Mouse (Mus musculus) spleen, postnatal 10 days (tissue): ENCODE measurements at regions not wholly inside any gene's neighbourhood (a gene's known extent, or its start where the extent isn't known, plus 50 kb on each side); places are given as distances from the start of the nearest gene placed in this dataset.

Experiments
- DNase-seq, 2 experiments: peaks; one replicate each; pipeline ENCODE4 v3.0.0; 2021 to 2022; ENCODE audit warnings: low spot score in 2 of 2

- DNase-seq: no peak
Measured at GRCm38 (mm10) chr9:41321521-41321920, 160.0 kb upstream of the Ubash3b start.

- DNase-seq: no peak
Measured at GRCm38 (mm10) chr9:41319066-41319465, 157.6 kb upstream of the Ubash3b start.

GRCm38 (mm10) chr9:41306229-41306628 lies 144.7 kb upstream of the Ubash3b start:
- no peak for DNase-seq

- DNase-seq: no peak
Measured at GRCm38 (mm10) chr9:41303494-41303828, 142.0 kb upstream of the Ubash3b start.

GRCm38 (mm10) chr9:41302809-41303493 lies 141.5 kb upstream of the Ubash3b start:
- no peak for DNase-seq

- DNase-seq: no peak
Measured at GRCm38 (mm10) chr9:41286145-41286468, 124.6 kb upstream of the Ubash3b start.

- DNase-seq: no peak
Measured at GRCm38 (mm10) chr9:41285266-41286144, 124.0 kb upstream of the Ubash3b start.

- no peak for DNase-seq
Measured at GRCm38 (mm10) chr9:41277726-41278125, 116.2 kb upstream of the Ubash3b start.

- no peak for DNase-seq
Measured at GRCm38 (mm10) chr9:41273839-41274271, 112.4 kb upstream of the Ubash3b start.

GRCm38 (mm10) chr9:41273171-41273781 lies 111.8 kb upstream of the Ubash3b start:
- DNase-seq: no peak

GRCm38 (mm10) chr9:41272596-41272995 lies 111.1 kb upstream of the Ubash3b start:
- no peak for DNase-seq

- no peak for DNase-seq
Measured at GRCm38 (mm10) chr9:41268112-41268511, 106.6 kb upstream of the Ubash3b start.

GRCm38 (mm10) chr9:41264485-41264884 lies 103.0 kb upstream of the Ubash3b start:
- DNase-seq: no peak

GRCm38 (mm10) chr9:41257244-41257643 lies 95.7 kb upstream of the Ubash3b start:
- no peak for DNase-seq

GRCm38 (mm10) chr9:41242372-41242771 lies 80.9 kb upstream of the Ubash3b start:
- no peak for DNase-seq

GRCm38 (mm10) chr9:41239097-41239451 lies 77.6 kb upstream of the Ubash3b start:
- no peak for DNase-seq

GRCm38 (mm10) chr9:41238395-41239096 lies 77.0 kb upstream of the Ubash3b start:
- DNase-seq: no peak

- DNase-seq: no peak
Measured at GRCm38 (mm10) chr9:41237265-41237664, 75.8 kb upstream of the Ubash3b start.

GRCm38 (mm10) chr9:41229225-41229582 lies 67.7 kb upstream of the Ubash3b start:
- no peak for DNase-seq

GRCm38 (mm10) chr9:41228425-41229224 lies 67.1 kb upstream of the Ubash3b start:
- peak; percentile 54 to 82 for DNase-seq

- no peak for DNase-seq
Measured at GRCm38 (mm10) chr9:41223406-41223805, 61.9 kb upstream of the Ubash3b start.
